Mouse (Mus musculus) cerebellum, adult 2 months (tissue): ENCODE measurements around the gene Myh9. TPM values are rescaled to one million over a fixed set of nuclear protein-coding genes. Genes with fewer than 3 reads are reported as not detected.

Experiments
- DNase-seq, 2 experiments: peaks; one replicate each; pipeline ENCODE4 v3.0.0; 2021
- H3K27ac ChIP-seq: fragments of 200-500 bp; 2 replicates; pipeline ENCODE4 v1.5.1; 2012; ENCODE audit warnings: low read length, control low read depth, inconsistent platforms; ENCODE audit not compliant: insufficient read depth
- H3K27me3 ChIP-seq: fragments of 200-500 bp; 2 replicates; pipeline ENCODE4 v1.6.1; 2012; ENCODE audit warnings: inconsistent platforms, mild to moderate bottlenecking, low read length, moderate library complexity; ENCODE audit not compliant: control insufficient read depth, insufficient read depth
- H3K4me1 ChIP-seq: fragments of 200-500 bp; 2 replicates; pipeline ENCODE4 v1.6.1; 2011; ENCODE audit warnings: low read length; ENCODE audit not compliant: control insufficient read depth, insufficient read depth
- H3K4me3 ChIP-seq: fragments of 200-500 bp; replicated peaks from 2 replicates; pipeline ENCODE3; 2011; ENCODE audit warnings: mild to moderate bottlenecking, low read depth, low read length, control low read depth; ENCODE audit not compliant: insufficient read depth
- CTCF ChIP-seq: fragments of 200-500 bp; IDR thresholded peaks from 2 replicates; pipeline ENCODE4 v1.5.1; 2011; ENCODE audit warnings: low read depth, mild to moderate bottlenecking, control low read depth, low read length, moderate library complexity, borderline replicate concordance; ENCODE audit not compliant: insufficient read depth
- POLR2A ChIP-seq: fragments of 200-500 bp; IDR thresholded peaks from 2 replicates; pipeline ENCODE4 v1.6.1; 2011; ENCODE audit warnings: low read length, control low read depth, borderline replicate concordance; ENCODE audit not compliant: insufficient read depth
- WGBS: fragments of 180-500 bp; shearing (Covaris S2); methylation state at CpG from one replicate; pipeline ENCODE4 v1.1.7; 2018; 5-methylcytosine and 5-hydroxymethylcytosine counted together
- polyA plus RNA-seq: library from polyadenylated mRNA; depleted of rRNA; stranded (reverse); fragments of >200 nt; gene quantifications from 2 replicates; pipeline ENCODE4 v1.2.3, GENCODE M21; 2012; rRNA removed

The Myh9 gene
- polyA plus RNA-seq = 44.2 and 45.2 TPM in 2 replicates

DNA sequence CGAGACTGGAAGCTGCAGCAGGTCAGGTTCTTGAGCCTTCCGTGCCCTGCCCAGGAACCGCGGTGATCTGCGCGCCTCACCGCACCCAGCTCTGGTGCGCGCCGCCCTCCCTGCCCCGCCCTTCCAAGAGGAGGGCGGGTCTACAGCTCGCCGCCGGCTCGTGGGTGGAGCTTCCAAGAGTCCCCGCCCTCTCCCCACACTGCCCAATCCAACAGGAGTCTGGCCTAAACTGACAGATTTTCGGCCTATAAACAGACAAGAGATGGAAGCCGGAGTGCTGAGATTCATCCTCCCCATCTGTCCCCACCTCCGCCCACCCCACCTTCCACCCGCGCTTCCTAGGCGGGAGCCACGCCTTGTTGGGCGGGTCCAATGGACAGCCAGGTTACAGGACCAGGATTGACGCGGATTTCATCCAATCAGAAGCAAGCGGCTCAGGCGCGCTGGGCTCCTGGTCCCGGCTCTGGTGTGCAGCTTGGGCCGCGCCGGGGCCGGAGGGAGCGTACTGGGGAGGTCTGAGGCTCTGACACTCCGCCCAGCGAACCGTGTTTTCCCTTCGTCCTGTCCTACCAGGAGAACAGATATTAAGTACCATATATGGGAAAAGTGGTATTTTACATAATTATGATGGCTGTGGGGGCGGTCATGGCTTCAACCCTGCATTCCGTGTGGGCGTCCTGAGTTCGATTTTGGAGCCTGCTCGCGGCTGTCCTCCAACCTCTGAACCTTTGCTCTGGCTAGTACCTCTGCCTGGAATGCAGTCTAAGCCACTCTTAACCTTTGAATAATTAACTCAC, at the start of gene Myh9:
TSS of gene Myh9 (minus strand) at position 129 of the 797 bp plus-strand sequence.
- H3K27me3 ChIP-seq = no peaks in the 10 kb centered on the region
- DNase-seq = peak; percentile 99 to 100
- under 1% methylated on average over 46 of the region's 46 CpGs for WGBS
- peak within 1 kb of the TSS; percentile 71 for H3K4me3 ChIP-seq
- peak within 1 kb of the TSS; percentile 79 for H3K27ac ChIP-seq
- TF ChIP-seq CTCF = no peak
- TF ChIP-seq POLR2A = peak; percentile 89
- peaks cover 13% of the 10 kb centered on the region for H3K4me1 ChIP-seq

DNA sequence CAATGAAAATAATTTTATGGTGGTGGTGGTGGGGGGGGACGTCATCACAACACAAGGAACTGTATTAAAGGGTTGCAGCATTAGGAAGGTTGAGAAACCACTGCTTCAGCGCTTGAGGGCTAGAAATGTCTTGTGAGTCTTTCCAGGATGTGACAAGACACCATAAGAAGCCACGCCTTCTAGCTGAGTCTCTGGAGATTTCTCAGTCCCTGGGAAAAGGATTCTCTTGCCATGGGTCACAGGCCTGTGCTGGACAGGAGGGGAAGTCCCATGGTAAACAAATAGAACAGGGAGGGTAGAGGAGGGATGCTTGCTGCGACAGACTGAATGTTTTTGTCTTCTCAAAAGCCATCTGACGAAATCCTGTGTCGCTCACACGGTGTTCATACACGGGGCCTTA, 49.8 kb upstream of the Myh9 start:
- 91% methylated on average over 8 of the region's 8 CpGs for WGBS
- TF ChIP-seq POLR2A (no peak), CTCF (no peak)
- DNase-seq = no peak

DNA sequence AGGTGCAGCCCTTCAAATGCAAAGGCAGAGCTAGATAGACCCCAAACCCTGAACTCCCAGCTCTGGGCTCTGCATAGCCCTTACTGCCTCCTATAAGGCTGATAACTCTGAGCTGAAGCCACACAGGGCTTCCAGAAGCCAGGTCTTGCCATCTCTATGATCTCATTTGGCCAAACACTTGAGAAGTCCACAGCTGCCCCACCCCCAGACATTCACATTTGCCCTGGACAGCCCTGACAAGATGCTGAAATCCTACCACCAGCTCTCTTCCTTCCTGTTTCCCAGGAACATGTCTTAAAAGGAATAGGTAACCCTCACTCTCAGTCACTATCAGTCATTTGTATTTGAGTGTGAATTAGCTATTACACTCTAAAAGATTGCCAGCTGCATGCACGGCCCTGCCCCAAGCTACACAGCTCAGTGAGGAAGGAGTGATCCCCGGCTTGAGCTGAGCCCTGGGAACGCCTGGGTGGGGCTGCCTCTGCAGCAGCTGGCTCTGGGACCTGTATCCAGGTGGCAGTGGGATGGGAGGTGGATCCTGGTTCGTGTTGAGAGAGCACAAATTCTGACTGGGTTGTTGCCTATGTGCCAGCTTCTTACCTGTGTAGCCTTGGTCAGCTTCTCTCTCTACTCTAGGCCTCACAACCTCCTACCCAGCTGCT, 47.9 kb upstream of the Myh9 start:
- H3K27me3 ChIP-seq = no peaks in the 10 kb centered on the region
- TF ChIP-seq CTCF (no peak), POLR2A (no peak)
- H3K27ac ChIP-seq = no peak overlapping the region
- DNase-seq = no peak
- no peak overlapping the region for H3K4me3 ChIP-seq
- WGBS = 56% methylated on average over 4 of the region's 4 CpGs
- no peaks in the 10 kb centered on the region for H3K4me1 ChIP-seq

More for the DNA sequence above, 49.8 kb upstream of the Myh9 start:
- no peak overlapping the region for H3K27ac ChIP-seq
- no peak overlapping the region for H3K4me3 ChIP-seq
- H3K4me1 ChIP-seq = no peaks in the 10 kb centered on the region
- no peaks in the 10 kb centered on the region for H3K27me3 ChIP-seq

DNA sequence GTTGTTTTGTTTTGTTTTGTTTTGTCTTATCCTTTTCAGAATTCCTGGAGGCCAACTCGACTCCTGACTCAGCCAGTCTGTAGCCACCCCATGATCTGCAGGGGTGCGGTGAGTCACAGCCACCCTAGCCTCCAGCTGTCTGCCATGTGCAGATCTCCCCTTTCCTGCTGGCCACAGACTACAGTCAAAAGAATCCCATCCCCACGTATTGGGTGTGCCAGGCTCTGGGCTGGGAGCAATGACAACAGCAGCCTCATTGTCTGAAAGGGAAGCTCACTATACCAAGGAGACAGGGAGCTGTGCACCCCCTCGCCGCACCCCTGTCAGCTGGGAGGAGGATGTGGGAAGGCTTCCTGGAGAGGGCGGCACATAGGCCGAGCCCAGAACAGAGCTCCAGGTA, 46.3 kb upstream of the Myh9 start:
- no peak for TF ChIP-seq CTCF
- TF ChIP-seq POLR2A = no peak
- no peak overlapping the region for H3K27ac ChIP-seq
- H3K4me3 ChIP-seq = no peak overlapping the region
- H3K27me3 ChIP-seq = no peaks in the 10 kb centered on the region
- no peak for DNase-seq
- WGBS = 66% methylated on average over 7 of the region's 7 CpGs
- no peaks in the 10 kb centered on the region for H3K4me1 ChIP-seq

DNA sequence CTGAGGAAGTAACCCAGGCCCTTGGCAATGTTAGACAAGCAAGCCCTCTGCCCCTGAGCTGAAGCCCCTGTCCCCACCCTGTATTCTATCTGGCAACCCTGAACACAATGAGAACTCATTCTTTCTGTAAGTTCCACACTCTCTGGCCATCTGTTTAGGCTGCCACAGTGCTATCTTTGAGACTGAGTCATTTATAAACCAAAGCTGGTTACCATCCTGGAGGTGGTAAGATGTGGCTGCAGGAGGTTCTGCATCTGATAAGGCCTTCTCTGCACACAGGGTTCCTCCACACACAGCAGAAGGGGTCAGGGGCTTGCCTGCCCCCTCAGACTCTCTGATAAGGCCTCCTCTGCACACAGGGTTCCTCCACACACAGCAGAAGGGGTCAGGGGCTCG, 45.1 kb upstream of the Myh9 start:
- DNase-seq = no peak
- TF ChIP-seq CTCF = no peak
- no peak for TF ChIP-seq POLR2A
- Histone ChIP-seq H3K4me3 (no peak overlapping the region), H3K27me3 (no peaks in the 10 kb centered on the region), H3K27ac (no peak overlapping the region), H3K4me1 (no peaks in the 10 kb centered on the region)
- WGBS = 62% methylated on average over 1 of the region's 1 CpGs

DNA sequence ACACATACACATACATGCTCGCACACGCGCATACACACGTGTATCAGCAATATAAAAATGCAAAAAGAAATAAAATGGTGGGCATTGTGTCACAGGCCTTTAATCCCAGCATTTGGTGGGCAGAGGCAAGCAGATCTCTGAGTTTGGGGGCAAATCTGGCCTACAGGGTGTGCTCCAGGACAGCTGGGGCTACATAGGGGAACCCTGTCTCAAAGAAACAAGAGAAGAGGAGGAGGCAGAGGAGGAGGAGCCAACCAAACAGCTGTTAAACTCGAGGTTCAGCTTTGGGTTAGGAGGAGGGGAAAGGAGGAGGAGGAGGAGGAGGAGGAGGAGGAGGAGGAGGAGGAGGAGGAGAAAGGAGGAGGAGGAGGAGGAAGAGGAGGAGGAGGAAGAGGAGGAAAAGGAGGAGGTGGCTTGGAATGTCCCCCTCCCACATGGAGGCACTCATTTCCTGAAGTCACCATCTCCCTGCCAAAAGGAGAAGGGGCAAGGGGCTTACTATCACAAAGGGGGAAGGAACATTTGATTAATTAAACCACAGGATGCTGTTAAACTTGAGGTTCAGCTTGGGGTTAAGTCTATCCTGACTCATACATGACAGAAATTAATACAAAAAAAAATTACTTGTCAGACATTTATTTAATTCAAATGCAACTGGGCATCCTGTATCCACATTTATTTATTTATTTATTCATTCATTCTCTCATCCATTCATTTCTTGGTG, 44.6 kb upstream of the Myh9 start:
- TF ChIP-seq CTCF (no peak), POLR2A (no peak)
- no peak for DNase-seq
- no peaks in the 10 kb centered on the region for H3K27me3 ChIP-seq
- H3K27ac ChIP-seq = no peak overlapping the region
- WGBS = 94% methylated on average over 4 of the region's 5 CpGs
- no peak overlapping the region for H3K4me3 ChIP-seq
- H3K4me1 ChIP-seq = no peaks in the 10 kb centered on the region

DNA sequence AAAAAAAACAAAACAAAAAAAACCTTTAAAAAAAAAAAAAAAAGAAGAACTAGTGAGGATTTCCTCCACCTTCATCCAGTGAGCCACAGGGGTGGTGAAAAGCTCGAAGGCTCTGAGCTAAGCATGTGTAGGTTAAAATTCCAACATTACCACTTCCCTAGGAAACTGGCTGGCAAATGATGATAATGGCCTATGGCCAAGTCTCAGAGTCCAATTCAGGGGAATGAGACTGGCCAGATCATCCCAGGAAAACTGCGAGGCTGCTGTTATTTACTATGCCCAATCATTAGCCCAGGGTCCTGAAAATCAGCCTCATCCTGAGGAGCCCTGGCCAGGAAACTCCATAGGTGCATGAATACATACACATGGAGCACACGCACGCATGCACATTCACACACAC, 44.0 kb upstream of the Myh9 start:
- DNase-seq = no peak
- TF ChIP-seq POLR2A (no peak), CTCF (no peak)
- Histone ChIP-seq H3K27ac (no peak overlapping the region), H3K4me3 (no peak overlapping the region), H3K4me1 (no peaks in the 10 kb centered on the region), H3K27me3 (no peaks in the 10 kb centered on the region)
- WGBS = 57% methylated on average over 4 of the region's 4 CpGs

DNA sequence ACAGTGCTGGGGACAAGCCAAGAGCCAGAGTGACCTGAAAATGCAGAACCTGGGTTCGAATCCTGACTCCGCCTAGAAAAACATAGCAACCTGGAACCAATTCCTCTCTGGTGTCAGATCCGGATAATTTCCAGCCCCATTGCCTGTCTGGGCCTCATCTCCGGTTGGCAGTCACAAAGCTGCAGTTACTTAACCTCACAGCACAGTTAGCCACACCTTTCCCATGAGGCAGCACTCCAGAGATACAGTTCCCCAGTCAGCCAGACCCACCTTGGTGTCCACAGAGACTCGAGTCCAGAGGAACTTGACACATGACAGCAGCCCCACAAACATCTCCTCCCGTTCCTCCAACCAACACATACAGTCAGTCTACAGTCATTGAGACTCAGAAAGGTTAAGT, 43.2 kb upstream of the Myh9 start:
- no peaks in the 10 kb centered on the region for H3K4me1 ChIP-seq
- H3K27ac ChIP-seq = no peak overlapping the region
- no peak overlapping the region for H3K4me3 ChIP-seq
- no peak for TF ChIP-seq CTCF
- TF ChIP-seq POLR2A = no peak
- no peak for DNase-seq
- no peaks in the 10 kb centered on the region for H3K27me3 ChIP-seq
- 91% methylated on average over 6 of the region's 6 CpGs for WGBS

DNA sequence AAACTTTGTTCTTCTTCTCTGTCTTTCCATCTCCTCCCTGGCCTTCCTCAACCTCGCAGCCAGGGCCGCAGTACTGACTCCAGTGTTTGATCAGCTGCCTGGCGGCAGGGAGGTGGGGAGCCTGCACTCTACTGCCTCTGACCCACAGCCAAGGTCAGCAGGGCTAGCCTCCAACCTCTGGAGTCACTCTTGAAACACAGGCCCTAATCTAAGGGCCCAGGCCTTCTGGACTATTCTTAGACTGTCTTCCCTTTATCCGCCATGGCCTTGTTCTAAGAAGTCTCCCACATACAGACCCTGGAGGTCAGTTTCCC, 41.7 kb upstream of the Myh9 start:
- H3K4me1 ChIP-seq = no peaks in the 10 kb centered on the region; the same call in 1 of the 2 replicates
- no peak for DNase-seq
- TF ChIP-seq CTCF = no peak
- no peak overlapping the region for H3K4me3 ChIP-seq
- H3K27ac ChIP-seq = no peak overlapping the region
- H3K27me3 ChIP-seq = no peaks in the 10 kb centered on the region
- WGBS = 86% methylated on average over 4 of the region's 4 CpGs
